Mouse (Mus musculus) spleen, adult 2 months (tissue): ENCODE measurements around the gene Gm49380.

ENCODE experiments used
- CTCF ChIP-seq: fragments of 200-500 bp; IDR thresholded peaks from 2 replicates; pipeline ENCODE4 v1.5.1; 2011; ENCODE audit warnings: mild to moderate bottlenecking, inconsistent platforms; ENCODE audit not compliant: insufficient read depth, insufficient read length, insufficient replicate concordance; ENCODE audit errors: extremely low read depth
- POLR2A ChIP-seq: fragments of 200-500 bp; IDR thresholded peaks from 2 replicates; pipeline ENCODE4 v1.6.1; 2011; ENCODE audit warnings: low read depth, low read length, inconsistent platforms

- TF ChIP-seq POLR2A: no peak
- no peak for TF ChIP-seq CTCF
Observed at GRCm38 (mm10) chr9:44084236-44084635, 29.1 kb downstream of the Gm49380 start.
